Mouse (Mus musculus): ENCODE measurements around the gene Rnaseh1.

Gene Rnaseh1

DNA sequence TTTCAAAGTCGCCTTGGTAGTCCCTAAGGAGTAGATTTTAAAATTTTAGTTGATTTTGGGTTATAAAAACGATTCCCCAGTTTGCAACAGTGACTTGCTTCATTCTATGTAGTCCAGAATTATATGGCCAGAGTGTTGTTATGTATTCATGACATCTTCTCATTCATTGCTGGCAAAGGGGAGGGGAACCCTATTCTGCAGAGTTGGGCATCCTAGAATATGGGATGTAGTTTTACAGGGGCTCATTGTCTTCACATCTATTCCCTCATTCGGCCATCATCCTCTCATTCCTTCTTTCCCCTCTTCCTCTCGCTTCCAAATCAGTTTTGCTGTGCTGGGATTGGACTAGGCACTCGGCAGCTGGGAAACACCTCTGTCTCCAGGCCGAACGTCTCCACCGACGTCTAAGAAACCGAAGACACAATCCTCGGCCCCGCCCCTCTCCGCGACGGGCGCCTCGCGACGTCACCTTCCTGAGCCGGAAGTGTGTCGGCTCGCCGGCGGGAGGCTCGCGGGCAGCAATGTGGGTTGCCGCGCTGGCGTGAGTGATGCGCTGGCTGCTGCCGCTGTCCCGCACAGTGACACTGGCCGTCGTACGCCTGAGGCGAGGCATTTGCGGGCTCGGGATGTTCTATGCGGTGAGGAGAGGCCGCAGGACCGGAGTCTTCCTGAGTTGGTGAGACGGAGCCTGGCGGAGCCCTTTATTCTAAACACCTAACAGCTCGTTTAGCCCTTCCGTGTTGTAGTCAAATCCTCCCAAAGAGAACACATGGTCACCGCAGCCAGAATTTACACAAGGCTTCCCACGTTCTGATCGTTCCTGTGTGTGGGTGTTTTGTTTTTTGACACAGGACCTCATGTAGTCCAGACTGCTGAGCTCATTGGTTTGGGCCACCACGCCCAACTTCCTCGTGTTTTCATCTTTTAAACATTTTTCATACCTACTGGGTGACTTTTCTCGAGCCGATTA lies at the start of gene Rnaseh1:
Rnaseh1 (plus strand) TSS at position 462 of the 970 bp plus-strand sequence.
- DNase-seq (ENCODE audit: low spot score) = peak; percentile 90

GRCm38 (mm10) chr12:28602259-28602658 lies 47.1 kb upstream of the Rnaseh1 start:
- no peak for DNase-seq (ENCODE audit: low spot score)

DNA sequence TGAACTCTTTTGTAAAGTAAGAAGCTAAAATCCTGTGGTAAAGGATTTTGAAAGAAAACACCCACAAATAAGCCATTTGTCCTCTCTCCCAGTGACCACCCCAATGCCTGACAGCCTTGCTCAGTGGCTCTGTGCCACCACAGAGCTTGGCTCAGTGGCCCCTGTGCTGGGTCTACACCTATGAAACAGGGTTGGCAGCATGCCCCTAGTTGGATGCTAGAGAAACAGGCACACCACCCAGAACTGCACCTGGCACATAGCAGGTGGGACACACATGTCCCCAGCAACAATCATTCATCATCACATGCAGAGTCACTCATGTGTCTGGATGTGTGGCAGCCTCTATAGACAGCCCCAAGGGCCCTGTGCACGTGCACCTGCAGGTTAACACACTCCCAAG lies 45.9 kb upstream of the Rnaseh1 start:
- no peak for DNase-seq (ENCODE audit: low spot score)

DNA sequence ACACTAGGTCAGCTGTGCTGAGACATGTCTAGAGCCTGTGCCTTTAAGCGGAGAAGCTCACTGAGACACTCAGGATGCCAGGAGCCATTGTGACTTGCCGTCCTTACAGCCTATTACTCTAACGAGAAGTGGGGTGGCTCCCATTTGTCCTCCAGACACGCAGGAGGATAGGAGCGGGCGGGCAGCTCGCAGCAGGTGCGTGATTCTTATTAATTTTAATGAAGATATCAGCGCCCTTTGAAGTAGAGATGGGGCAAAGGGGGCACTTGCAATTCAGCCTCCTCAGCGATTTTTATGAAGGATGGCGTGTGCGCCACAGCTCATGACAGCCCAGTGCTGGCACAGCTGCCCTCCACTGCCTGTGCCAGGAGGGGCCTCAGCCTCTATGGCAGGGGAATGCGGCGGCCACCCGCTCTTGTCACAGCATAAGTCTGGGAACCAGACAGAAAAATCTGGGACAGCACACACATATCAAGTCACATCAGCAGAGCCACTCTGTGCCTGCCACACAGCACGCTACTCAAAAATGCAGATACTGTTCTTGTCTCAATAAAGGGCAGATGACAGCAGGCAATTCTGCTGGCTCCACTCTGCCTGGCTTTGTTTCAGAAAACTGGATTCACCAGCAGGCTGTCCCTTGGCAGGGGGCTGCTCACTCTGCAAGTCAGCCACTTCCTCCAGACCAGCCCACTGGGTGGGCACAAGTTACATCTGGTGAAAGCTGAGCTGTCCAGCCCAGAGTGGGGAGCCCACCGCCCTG lies 41.7 kb upstream of the Rnaseh1 start:
- no peak for DNase-seq (ENCODE audit: low spot score)

- DNase-seq (ENCODE audit: low spot score) = no peak
Observed at GRCm38 (mm10) chr12:28612391-28612790, 37.0 kb upstream of the Rnaseh1 start.

DNA sequence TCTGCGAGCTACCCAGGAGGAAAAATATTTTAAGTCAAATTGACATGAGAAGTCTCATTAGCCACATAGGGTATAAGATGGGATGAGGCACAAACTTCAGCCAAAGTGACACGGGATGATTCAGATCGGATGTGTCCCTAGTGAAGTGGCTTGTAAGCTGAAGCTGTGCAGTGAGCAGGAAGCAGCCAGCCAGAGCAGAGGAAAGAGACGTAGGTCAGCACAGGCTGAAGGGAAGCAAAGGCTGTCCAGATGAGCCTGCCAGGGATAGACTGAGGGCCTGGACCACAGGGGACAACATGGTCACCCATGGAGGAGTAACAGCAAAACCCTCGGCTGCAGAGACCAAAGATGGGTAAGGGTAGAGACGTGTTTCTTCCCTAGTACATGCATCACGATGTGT lies 35.0 kb upstream of the Rnaseh1 start:
- DNase-seq (ENCODE audit: low spot score) = no peak

- no peak for DNase-seq (ENCODE audit: low spot score)
Observed at GRCm38 (mm10) chr12:28617297-28617696, 32.1 kb upstream of the Rnaseh1 start.

- no peak for DNase-seq (ENCODE audit: low spot score)
Observed at GRCm38 (mm10) chr12:28621451-28622166, 27.8 kb upstream of the Rnaseh1 start.

DNA sequence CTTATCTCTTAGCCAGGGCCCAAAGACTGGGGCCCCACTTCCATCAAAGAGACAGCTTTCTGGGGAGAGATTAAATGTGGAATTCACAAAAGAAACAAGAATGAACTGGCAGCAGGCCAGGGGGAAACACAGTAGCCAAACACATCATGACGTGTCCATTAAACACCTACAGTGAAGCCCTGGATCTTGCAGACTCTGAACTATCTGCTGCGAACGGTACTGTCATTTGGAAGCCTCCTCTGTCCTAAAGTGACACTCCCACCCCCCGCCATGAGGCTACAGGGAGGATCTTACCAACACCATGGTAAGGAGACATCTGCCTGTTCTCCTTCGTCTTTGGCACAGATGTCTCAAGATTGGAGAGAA lies 27.3 kb upstream of the Rnaseh1 start:
- DNase-seq (ENCODE audit: low spot score) = no peak

DNA sequence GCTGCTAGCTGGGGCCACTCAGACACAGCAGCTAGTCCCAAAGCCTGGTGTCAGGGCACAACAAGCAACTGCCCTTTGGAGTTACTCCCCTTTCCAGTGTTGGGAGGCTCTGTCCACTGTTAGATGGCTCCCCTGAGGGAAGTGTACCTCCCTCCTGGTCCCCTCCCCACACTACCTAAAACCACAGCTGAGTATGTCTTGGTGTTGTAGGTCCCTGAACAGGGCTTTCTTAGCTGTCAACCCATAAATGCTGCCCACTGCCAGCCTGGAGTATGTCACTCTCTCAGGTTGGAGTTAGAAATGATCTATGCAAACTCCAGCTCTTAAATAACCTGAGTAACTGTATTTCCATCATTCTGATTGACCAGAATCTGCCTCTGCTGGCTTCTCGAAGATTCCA lies 26.8 kb upstream of the Rnaseh1 start:
- DNase-seq (ENCODE audit: low spot score) = no peak

DNA sequence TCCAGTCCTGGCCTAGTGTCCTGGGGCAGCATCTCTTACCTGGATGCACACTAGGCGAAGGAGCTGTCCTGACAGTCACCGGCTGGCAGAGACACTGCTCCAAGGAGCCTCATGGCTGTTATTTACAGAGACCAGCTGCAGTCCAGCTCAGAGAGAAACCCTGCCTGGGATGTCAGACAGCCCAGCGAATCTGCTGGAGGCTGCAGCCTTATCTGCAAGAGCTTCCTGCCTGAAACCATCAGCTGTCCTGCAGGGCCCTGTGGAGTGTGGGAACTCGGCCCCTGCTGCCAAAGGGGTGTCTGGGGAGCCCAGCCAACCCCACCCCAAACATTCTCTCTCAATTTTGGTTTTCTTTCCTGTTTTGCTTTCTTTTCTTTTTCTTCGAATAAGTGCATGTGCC lies 26.2 kb upstream of the Rnaseh1 start, which contains the start of gene Colec11:
Colec11 (minus strand) TSS at position 183 of the 400 bp plus-strand sequence.
- DNase-seq (ENCODE audit: low spot score) = no peak

DNA sequence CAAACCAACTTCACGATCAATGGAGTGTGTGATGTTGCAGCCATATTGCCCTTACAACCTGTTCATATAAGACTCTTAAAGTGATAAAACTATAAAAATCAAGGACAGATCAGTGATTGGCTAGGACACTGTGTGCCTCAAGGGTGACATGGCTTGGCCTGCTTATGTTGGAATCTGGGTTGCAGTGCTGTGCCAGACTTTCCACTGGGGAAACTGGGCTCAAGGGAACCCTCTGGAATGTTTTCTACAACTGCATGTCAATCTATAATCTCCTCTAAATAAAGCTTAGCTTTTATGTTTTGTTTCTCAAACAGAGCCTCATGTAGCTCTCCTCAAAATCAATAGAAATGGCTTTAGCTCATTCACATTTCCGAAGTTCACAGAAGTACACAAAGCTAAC lies 25.2 kb upstream of the Rnaseh1 start:
- no peak for DNase-seq (ENCODE audit: low spot score)

DNA sequence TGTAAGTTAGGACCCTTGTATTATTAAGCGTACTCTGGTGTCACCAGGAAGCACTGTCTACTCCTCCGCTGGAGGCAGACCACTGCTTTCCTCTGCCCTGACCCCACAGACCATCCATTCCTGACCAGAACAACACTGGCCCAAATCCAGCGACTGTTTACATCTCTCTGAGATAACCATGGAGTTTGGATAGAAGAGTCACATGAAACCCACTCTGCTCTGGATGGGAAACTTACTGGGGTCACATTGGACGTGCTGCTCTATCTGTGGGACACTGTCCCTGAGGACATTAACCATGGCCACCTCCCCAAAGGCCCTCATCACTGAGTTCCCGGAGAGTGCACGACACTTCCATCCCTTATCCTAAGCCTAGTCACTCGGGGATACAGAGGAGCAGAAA lies 24.0 kb upstream of the Rnaseh1 start:
- no peak for DNase-seq (ENCODE audit: low spot score)

DNA sequence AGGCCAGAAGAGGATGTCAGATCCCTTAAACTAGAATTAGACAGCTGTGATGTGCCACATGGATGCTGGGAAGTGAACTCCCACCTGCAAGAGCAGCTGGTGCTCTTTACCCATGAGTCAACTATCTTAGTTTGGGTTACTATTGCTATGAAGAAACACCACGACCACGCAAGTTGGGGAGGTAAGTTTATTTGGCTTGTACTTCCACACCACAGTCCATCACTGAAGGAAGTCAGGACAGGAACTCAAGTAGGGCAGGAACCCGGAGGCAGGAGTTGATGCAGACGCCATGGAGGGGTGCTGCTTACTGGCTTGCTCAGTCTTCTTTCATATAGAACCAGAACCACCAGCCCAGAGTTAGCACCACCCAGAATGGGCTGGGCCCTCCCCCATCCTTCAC lies 22.3 kb upstream of the Rnaseh1 start:
- no peak for DNase-seq (ENCODE audit: low spot score)

DNA sequence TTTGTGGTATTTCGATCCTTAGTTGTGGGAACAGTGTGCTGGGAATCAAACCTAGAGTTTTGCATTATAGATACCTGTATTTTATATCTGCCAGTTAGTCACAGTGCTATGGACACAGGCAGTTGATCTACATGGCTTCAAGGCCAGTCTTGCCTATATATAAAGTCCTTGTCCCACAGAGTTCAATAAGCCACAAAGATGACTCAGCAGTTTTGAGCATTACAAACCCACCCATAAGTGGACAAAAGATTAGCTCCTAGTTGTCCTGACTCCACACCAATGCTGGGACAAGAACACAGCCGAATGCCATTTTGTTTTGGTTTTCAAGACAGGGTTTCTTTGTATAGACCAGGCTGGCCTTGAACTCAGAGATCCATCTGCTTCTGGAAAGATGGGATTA lies 21.0 kb upstream of the Rnaseh1 start:
- DNase-seq (ENCODE audit: low spot score) = no peak

DNA sequence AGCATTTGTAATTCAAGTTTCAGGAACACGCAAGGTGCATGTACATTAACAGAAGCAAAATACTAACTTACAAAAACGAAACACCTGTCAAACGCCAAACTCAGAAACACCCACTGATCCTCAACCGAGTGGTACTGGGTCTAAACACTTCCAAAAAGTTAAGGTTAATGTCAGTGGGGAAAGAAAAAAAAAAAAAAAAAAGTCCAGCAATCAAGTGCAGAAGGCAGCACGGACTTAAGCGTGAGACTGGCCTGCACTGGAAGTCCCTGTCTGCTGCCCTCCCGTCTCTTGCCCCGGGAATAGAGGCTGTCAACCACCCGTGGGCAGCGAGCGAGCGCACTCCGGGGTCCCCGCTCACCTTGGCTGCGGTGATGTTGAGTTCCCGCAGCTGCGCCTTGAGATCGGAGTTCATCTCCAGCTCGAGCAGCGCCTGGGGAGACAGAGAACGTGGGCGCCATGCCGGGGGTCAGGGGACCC lies 14.3 kb upstream of the Rnaseh1 start:
- DNase-seq (ENCODE audit: low spot score) = no peak

GRCm38 (mm10) chr12:28635535-28636476 lies 13.6 kb upstream of the Rnaseh1 start, which contains the start of gene Rps7:
Rps7 (minus strand) TSS chr12:28635953.
- DNase-seq (ENCODE audit: low spot score) = peak; percentile 93

GRCm38 (mm10) chr12:28636543-28636942 lies 12.9 kb upstream of the Rnaseh1 start:
- DNase-seq (ENCODE audit: low spot score) = no peak

DNA sequence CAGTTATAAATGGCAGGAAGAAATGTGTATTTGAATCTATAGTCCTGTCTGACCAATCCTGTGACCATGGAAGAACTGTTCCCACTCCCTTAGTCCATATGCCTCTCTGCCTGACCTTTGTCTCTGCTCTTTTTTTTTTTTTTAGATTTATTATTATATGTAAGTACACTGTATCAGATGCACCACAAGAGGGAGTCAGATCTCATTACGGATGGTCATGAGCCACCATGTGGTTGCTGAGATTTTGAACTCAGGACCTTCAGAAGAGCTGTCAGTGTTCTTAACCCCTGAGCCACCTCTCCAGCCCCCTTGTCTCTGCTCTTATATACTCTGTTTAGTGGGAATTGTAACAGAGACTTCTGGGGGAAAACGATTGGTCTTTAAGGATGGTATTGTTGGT lies 10.6 kb upstream of the Rnaseh1 start:
- no peak for DNase-seq (ENCODE audit: low spot score)

- DNase-seq (ENCODE audit: low spot score) = no peak
Observed at GRCm38 (mm10) chr12:28662628-28663027, 13.2 kb downstream of the Rnaseh1 start.

GRCm38 (mm10) chr12:28666734-28667133 lies 17.3 kb downstream of the Rnaseh1 start:
- DNase-seq (ENCODE audit: low spot score) = no peak

Measured in T-cell, adult 2 months (primary cell).